Mouse (Mus musculus) heart, embryonic 12.5 days (tissue): ENCODE measurements around the gene Itm2c. TPM values are rescaled to one million over a fixed set of nuclear protein-coding genes. Genes with fewer than 3 reads are reported as not detected.

ENCODE experiments used
- ATAC-seq: fragments of 200-750 bp; cut with Nextera tagmentation; 2 replicates; pipeline ENCODE4 v1.8.0; 2017; ENCODE audit warnings: moderate TSS enrichment, moderate library complexity; ENCODE audit not compliant: insufficient number of reproducible peaks, low FRiP score
- H3K27ac ChIP-seq: fragments of 300-500 bp; sonication (generic); 2 replicates; pipeline ENCODE4 v1.5.1; 2016; ENCODE audit warnings: mild to moderate bottlenecking, moderate library complexity; ENCODE audit not compliant: poor library complexity, severe bottlenecking
- H3K27me3 ChIP-seq: fragments of 300-500 bp; sonication (generic); replicated peaks from 2 replicates; pipeline ENCODE4 v1.6.1; 2016; ENCODE audit warnings: mild to moderate bottlenecking, moderate library complexity
- H3K36me3 ChIP-seq: fragments of 300-500 bp; sonication (generic); 2 replicates; pipeline ENCODE4 v1.6.1; 2016; ENCODE audit warnings: mild to moderate bottlenecking, moderate library complexity
- H3K4me1 ChIP-seq: fragments of 300-500 bp; sonication (generic); replicated peaks from 2 replicates; pipeline ENCODE4 v1.6.1; 2016; ENCODE audit warnings: mild to moderate bottlenecking
- H3K4me2 ChIP-seq: fragments of 300-500 bp; sonication (generic); 2 replicates; pipeline ENCODE4 v1.6.1; 2016; ENCODE audit warnings: mild to moderate bottlenecking, moderate library complexity
- H3K4me3 ChIP-seq: fragments of 300-500 bp; sonication (generic); 2 replicates; pipeline ENCODE4 v1.5.1; 2016; ENCODE audit warnings: mild to moderate bottlenecking
- H3K9ac ChIP-seq: fragments of 300-500 bp; sonication (generic); 2 replicates; pipeline ENCODE4 v1.6.1; 2016; ENCODE audit warnings: mild to moderate bottlenecking, moderate library complexity
- H3K9me3 ChIP-seq: fragments of 300-500 bp; sonication (generic); replicated peaks from 2 replicates; pipeline ENCODE4 v1.6.1; 2016; ENCODE audit warnings: mild to moderate bottlenecking, moderate library complexity
- WGBS: fragments of 180-500 bp; shearing (Covaris S2); methylation state at CpG from one replicate; pipeline ENCODE4 v1.1.7; 2016; 5-methylcytosine and 5-hydroxymethylcytosine counted together
- polyA plus RNA-seq: library from polyadenylated mRNA; unstranded; fragments of >200 nt; fragmentation: Nextera tagmentation; extraction: Ambion mirVana; gene quantifications from 2 replicates; pipeline ENCODE4 v1.2.1, GENCODE M21; 2016

Gene Itm2c
- polyA plus RNA-seq, result 261 TPM in 2 replicates

DNA sequence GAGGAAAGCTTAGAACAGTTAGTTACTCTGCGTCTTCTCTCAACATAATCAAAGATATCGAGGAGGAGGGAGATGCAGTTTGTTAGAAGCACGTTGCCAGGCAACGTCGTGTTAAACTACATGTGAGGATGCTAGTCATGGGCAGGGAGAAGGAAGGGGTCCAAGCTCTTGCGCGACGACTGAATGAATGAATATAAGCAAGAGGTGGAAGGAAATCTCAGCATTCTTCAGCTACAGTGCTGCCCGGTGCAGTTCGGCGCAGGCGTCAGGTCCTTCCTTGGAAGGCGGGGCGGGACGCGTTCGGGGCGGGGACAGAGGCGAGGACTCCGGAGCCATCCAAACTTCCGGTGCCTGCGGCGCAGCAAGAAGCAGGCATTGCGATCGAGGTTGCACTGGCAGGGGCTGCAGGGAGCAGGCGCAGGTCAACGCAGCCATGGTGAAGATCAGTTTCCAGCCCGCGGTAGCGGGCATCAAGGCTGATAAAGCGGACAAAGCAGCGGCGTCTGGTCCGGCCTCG is at the start of gene Itm2c:
Gene Itm2c (plus strand): TSS at position 51 of the 517 bp plus-strand sequence.
- peak; percentile 82 for ATAC-seq
- Histone ChIP-seq H3K4me2 (peak within 1 kb of the TSS; percentile 72), H3K9me3 (no peaks in the 10 kb centered on the region), H3K27ac (peak within 1 kb of the TSS; percentile 90), H3K36me3 (no peaks in the 10 kb centered on the region), H3K4me1 (peaks cover 43% of the 10 kb centered on the region), H3K27me3 (no peaks in the 10 kb centered on the region), H3K9ac (peak within 1 kb of the TSS; percentile 86), H3K4me3 (peak within 1 kb of the TSS; percentile 89)
- WGBS, result 2% methylated on average over 35 of the region's 35 CpGs

DNA sequence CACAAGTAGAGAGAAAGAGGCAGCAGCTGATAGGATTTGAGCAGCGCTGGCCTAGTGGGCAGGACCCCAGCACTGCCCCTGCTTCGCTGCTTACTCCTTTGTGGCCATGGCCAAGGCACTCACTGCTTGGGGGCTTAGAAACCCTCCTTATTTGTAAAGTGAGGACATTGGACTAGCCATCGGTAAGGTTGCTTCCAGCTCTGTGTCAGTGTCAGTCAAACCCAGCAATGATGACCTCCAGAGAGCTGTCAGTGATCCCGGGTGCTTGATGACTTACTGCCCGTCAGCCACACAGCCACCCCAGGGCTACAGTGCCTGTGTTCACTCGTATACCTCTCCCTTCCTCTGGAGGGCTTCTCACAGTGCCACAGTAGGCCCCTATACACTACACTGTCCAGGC is 49.1 kb upstream of the Itm2c start:
- Histone ChIP-seq H3K4me3 (no peak overlapping the region), H3K36me3 (peaks cover 46% of the 10 kb centered on the region), H3K9me3 (no peaks in the 10 kb centered on the region), H3K4me2 (no peak overlapping the region), H3K27me3 (no peaks in the 10 kb centered on the region), H3K9ac (no peak overlapping the region), H3K27ac (no peak overlapping the region), H3K4me1 (peaks cover 15% of the 10 kb centered on the region)
- no peak for ATAC-seq
- 68% methylated on average over 6 of the region's 6 CpGs for WGBS

DNA sequence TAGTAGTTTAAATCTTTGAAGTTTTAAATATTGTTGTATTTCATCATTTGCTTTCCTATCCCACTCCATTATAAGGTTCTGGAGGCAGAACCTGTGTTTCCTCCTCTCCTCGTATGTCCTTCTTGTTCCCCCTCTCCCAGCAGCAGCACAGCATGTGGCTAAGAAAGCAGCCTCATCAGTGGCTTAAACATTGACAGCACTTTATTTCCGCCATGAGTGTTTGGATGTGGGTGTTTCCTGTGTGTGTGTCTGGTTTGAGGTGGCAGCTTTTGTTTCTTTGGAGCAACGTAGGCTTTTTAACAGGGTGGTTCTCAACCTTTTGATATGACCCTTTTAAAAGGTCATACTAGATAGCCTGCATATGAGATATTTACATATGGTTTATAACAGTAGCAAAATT is 48.6 kb upstream of the Itm2c start:
- no peak for ATAC-seq

DNA sequence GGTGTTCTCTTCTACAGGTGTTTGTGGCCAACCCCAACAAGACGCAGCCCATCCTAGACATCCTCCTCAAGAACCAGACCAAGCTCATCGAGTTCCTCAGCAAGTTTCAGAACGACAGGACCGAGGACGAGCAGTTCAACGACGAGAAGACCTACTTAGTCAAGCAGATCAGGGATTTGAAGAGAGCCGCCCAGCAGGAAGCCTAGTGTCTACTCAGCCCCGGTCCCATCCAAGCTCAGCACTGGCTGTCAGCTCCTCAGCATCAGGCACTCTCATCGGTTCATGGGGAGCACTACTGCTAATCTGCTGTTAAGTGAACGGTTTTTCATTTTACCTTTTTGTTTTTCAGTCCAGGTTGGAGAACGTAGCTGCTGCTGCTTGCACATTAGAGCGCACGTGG is 45.1 kb upstream of the Itm2c start:
- Histone ChIP-seq H3K4me2 (no peak overlapping the region), H3K9ac (no peak overlapping the region), H3K36me3 (peaks cover 52% of the 10 kb centered on the region), H3K9me3 (no peaks in the 10 kb centered on the region), H3K27me3 (no peaks in the 10 kb centered on the region), H3K4me1 (peaks cover 16% of the 10 kb centered on the region), H3K27ac (no peak overlapping the region), H3K4me3 (no peak overlapping the region)
- no peak for ATAC-seq
- WGBS, result 91% methylated on average over 14 of the region's 14 CpGs

More for the DNA sequence above, 48.6 kb upstream of the Itm2c start:
- H3K9me3 ChIP-seq, result no peaks in the 10 kb centered on the region
- no peaks in the 10 kb centered on the region for H3K27me3 ChIP-seq
- peaks cover 49% of the 10 kb centered on the region for H3K36me3 ChIP-seq
- H3K4me1 ChIP-seq, result peaks cover 10% of the 10 kb centered on the region
- H3K9ac ChIP-seq, result no peak overlapping the region
- 69% methylated on average over 3 of the region's 3 CpGs for WGBS
- no peak overlapping the region for H3K27ac ChIP-seq
- H3K4me2 ChIP-seq, result no peak overlapping the region
- H3K4me3 ChIP-seq, result no peak overlapping the region

DNA sequence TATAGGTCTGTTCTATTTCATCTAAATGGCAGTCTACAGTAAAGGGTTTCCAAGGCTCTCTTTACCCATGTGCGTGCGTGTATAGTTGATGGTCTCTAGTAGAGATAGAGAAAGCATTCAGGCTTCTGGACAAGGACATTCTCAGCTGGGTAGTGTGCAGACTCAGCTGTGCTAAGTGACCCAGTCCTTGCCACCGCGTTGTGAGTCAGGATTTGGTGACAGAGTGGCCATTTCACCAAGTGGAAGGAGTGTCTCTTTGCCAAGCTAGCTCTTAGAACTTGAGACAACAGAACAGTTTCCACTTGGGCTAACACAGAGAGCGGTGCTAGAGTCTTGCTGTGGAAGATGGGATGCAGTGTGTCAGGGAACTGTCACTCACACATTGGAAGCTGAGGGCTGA is 43.2 kb upstream of the Itm2c start:
- H3K9me3 ChIP-seq, result no peaks in the 10 kb centered on the region
- H3K9ac ChIP-seq, result no peak overlapping the region
- WGBS, result 60% methylated on average over 5 of the region's 5 CpGs
- no peak overlapping the region for H3K4me3 ChIP-seq
- H3K4me1 ChIP-seq, result peaks cover 15% of the 10 kb centered on the region
- no peak overlapping the region for H3K4me2 ChIP-seq
- no peaks in the 10 kb centered on the region for H3K27me3 ChIP-seq
- H3K36me3 ChIP-seq, result peaks cover 52% of the 10 kb centered on the region
- no peak overlapping the region for H3K27ac ChIP-seq
- ATAC-seq, result no peak

DNA sequence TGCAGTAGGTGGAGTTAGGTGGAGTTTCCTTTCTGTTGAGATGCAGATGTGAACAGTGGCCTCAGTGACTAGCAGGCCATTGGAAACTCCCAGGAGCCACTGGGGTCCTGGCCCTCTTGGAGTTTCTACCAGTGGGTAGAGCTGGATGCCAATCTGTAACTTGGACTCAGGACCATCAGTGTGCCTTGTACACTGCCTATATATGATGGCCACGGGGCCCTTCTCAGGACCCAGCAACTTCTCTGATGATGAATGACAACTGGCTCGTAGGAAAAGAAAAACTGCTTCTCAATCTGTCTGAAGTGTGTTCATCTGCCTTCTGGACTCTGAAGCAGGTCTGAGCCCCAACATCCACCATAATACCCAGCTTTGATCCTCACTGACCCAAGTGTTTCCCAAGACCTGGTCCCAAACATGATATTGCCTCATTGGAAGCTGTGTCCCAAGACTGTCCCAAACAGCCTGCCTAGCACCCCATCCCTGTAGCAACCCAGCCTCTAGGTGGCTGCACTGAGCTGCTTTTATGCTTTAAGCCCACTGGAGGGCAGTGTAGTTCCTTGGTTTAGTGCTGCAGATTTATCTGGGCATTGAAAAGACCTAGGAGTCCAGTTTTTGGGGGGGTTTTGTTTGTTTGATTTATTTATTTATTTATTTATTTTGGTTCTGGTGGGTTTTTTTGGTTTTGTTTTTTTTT is 40.9 kb upstream of the Itm2c start:
- no peak overlapping the region for H3K4me2 ChIP-seq
- 74% methylated on average over 2 of the region's 2 CpGs for whole genome bisulfite sequencing
- H3K36me3 ChIP-seq, result peaks cover 41% of the 10 kb centered on the region
- no peaks in the 10 kb centered on the region for H3K27me3 ChIP-seq
- H3K4me3 ChIP-seq, result no peak overlapping the region
- peaks cover 18% of the 10 kb centered on the region for H3K4me1 ChIP-seq
- H3K9me3 ChIP-seq, result no peaks in the 10 kb centered on the region
- H3K27ac ChIP-seq, result no peak overlapping the region
- no peak overlapping the region for H3K9ac ChIP-seq
- peak; percentile 52; the same call in 1 of the 2 replicates for ATAC-seq

DNA sequence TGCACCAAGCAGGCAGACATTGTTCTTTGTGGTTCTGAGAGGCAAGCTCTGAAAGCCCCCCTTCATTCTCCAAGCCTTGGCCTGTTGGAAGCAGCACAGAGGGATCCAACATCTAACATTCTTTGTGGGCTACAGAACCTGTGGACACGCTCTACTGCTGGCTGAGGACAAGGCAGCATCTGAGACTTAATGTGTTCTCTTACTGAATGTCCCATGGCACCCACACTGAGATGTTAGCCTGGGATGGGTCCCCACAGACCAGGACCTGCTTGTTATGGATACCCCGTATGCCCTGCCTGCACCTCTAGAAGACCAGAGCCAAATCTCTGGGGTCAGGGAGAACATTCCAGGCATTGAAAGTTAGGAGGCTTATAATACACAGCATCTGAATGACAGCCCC is 40.2 kb upstream of the Itm2c start:
- peaks cover 18% of the 10 kb centered on the region for H3K4me1 ChIP-seq
- 89% methylated on average over 2 of the region's 2 CpGs for WGBS
- H3K9me3 ChIP-seq, result no peaks in the 10 kb centered on the region
- no peak overlapping the region for H3K9ac ChIP-seq
- H3K27ac ChIP-seq, result no peak overlapping the region
- ATAC-seq, result no peak
- H3K4me3 ChIP-seq, result no peak overlapping the region
- H3K4me2 ChIP-seq, result no peak overlapping the region
- H3K27me3 ChIP-seq, result no peaks in the 10 kb centered on the region
- peaks cover 34% of the 10 kb centered on the region for H3K36me3 ChIP-seq

DNA sequence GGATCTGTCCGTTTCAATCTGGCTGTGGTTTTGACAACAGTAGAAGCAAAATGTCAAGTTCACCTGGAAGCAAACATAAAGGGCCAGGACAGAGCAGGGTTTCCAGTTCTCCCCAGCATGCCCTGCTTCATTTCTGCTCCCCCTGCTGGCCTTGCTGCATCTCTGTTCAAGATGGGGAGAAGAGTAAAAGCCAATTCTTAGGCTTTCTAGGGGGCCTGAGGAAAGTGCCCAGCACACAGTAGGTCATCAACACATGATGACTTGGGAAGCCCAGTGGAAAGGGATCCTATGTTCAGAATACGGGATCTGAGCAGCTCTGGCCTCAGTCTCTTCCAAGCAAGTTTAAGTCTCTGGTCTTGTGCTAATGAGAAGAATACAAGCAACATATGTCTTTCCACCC is 39.6 kb upstream of the Itm2c start:
- no peaks in the 10 kb centered on the region for H3K9me3 ChIP-seq
- ATAC-seq, result no peak
- H3K4me3 ChIP-seq, result no peak overlapping the region
- no peak overlapping the region for H3K4me2 ChIP-seq
- peaks cover 28% of the 10 kb centered on the region for H3K36me3 ChIP-seq
- no peak overlapping the region for H3K9ac ChIP-seq
- H3K27ac ChIP-seq, result no peak overlapping the region
- 71% methylated on average over 2 of the region's 2 CpGs for WGBS
- H3K4me1 ChIP-seq, result peaks cover 18% of the 10 kb centered on the region
- H3K27me3 ChIP-seq, result no peaks in the 10 kb centered on the region

DNA sequence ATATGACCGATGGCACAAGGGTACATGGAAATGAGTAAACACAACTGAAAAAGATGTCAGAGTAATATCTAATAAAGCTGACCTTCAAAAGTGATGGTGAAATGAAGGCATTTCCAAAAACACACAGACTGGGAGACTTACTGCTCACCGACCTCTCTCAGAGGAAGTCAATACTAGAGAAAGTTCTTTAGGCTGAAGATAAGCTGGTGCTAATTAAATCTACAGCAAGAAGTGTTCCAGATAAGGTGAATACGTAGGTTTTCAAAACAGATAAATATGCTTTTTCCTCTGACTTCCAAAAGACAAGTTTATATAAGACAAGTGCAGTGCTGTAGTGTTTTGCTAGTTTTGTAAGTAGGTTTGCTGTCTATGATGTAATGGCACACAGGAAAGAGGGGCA is 37.8 kb upstream of the Itm2c start:
- peaks cover 13% of the 10 kb centered on the region for H3K4me1 ChIP-seq
- 41% methylated on average over 3 of the region's 3 CpGs for WGBS
- H3K4me2 ChIP-seq, result no peak overlapping the region
- peaks cover 18% of the 10 kb centered on the region; the same call in 1 of the 2 replicates for H3K36me3 ChIP-seq
- H3K9ac ChIP-seq, result no peak overlapping the region
- no peak overlapping the region for H3K27ac ChIP-seq
- peaks cover 2% of the 10 kb centered on the region for H3K9me3 ChIP-seq
- no peak for ATAC-seq
- no peaks in the 10 kb centered on the region for H3K27me3 ChIP-seq
- H3K4me3 ChIP-seq, result no peak overlapping the region

DNA sequence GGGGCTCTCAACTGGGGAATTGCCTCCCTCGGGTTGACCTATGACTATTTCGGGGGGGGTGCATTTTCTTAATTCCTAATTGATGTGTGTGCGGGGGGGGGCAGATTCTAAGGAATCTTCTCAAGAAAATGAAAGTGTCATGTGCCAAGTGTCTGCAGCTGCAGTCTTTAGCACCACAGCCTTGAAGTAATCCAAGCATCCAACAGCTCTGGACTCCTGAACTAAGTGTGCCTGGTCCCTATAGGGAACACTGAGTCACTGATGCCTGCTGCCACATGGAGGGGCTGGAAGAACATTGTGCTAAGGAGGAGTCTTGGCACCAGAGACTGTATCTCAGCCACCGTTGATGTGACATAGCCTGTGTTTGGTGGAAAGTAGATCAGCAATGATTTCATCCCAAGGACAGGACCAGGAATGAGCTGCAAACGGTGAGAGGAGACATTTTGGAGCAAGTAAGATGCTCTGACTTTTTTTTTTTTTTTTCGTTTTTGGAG is 36.8 kb upstream of the Itm2c start:
- Histone ChIP-seq H3K27ac (no peak overlapping the region), H3K4me1 (peaks cover 10% of the 10 kb centered on the region), H3K9ac (no peak overlapping the region), H3K27me3 (no peaks in the 10 kb centered on the region), H3K36me3 (peaks cover 12% of the 10 kb centered on the region; the same call in 1 of the 2 replicates), H3K4me2 (no peak overlapping the region), H3K9me3 (peaks cover 12% of the 10 kb centered on the region), H3K4me3 (no peak overlapping the region)
- 74% methylated on average over 6 of the region's 6 CpGs for WGBS
- ATAC-seq, result no peak

DNA sequence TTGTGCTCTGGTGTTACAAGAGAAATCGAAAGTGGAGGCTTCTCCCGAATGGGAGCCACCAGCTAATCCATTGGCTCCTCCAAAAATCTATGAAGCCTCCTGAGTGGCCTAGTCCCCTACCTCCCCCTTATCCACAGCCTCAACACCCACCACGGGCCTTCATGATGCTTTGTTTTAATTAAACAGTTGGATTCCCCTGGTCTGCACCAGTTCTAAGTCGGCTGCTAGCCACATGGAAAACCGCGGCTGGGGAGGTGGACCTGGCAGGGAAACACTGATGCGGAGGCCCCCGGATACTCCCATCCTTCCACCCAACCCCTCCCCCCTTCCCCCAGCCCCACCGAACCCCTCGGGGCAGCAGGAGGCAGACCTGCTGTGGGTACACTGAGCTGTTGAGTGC is 29.7 kb upstream of the Itm2c start:
- Histone ChIP-seq H3K9me3 (peaks cover 32% of the 10 kb centered on the region), H3K4me3 (no peak overlapping the region), H3K27me3 (no peaks in the 10 kb centered on the region), H3K4me1 (peaks cover 9% of the 10 kb centered on the region; the same call in 1 of the 2 replicates), H3K9ac (no peak overlapping the region), H3K27ac (no peak overlapping the region), H3K36me3 (no peaks in the 10 kb centered on the region), H3K4me2 (no peak overlapping the region)
- WGBS, result 75% methylated on average over 10 of the region's 10 CpGs
- no peak for ATAC-seq
